Mouse (Mus musculus) MEL-GATA-1-ER (cell line): ENCODE results near the gene Hid1.

Experiments
- DNase-seq: peaks from one replicate; pipeline ENCODE4 v3.0.0-alpha.2; 2012; ENCODE audit warnings: low read depth; ENCODE audit errors: extremely low read depth

Gene Hid1

GRCm38 (mm10) chr11:115376722-115377121 is 9.2 kb upstream of the Hid1 start:
- DNase-seq = no peak

- no peak for DNase-seq
Measured at GRCm38 (mm10) chr11:115374695-115375425, 7.3 kb upstream of the Hid1 start.

GRCm38 (mm10) chr11:115373805-115374694 is 6.5 kb upstream of the Hid1 start:
- no peak for DNase-seq

GRCm38 (mm10) chr11:115372737-115373136 is 5.2 kb upstream of the Hid1 start:
- DNase-seq = no peak

GRCm38 (mm10) chr11:115372015-115372414 is 4.5 kb upstream of the Hid1 start:
- DNase-seq = no peak

GRCm38 (mm10) chr11:115371354-115371753 is 3.8 kb upstream of the Hid1 start:
- no peak for DNase-seq

GRCm38 (mm10) chr11:115370368-115370767 is 2.8 kb upstream of the Hid1 start:
- DNase-seq = no peak

- no peak for DNase-seq
Measured at GRCm38 (mm10) chr11:115366706-115367394, 706 bp downstream of the Hid1 start.

GRCm38 (mm10) chr11:115366039-115366705 is 1.4 kb downstream of the Hid1 start:
- DNase-seq = no peak

GRCm38 (mm10) chr11:115364136-115364535 is 3.4 kb downstream of the Hid1 start:
- DNase-seq = no peak

GRCm38 (mm10) chr11:115359726-115360125 is 7.8 kb downstream of the Hid1 start:
- DNase-seq = no peak

- DNase-seq = no peak
Measured at GRCm38 (mm10) chr11:115359293-115359692, 8.3 kb downstream of the Hid1 start.

- DNase-seq = no peak
Measured at GRCm38 (mm10) chr11:115358468-115358867, 9.1 kb downstream of the Hid1 start.

GRCm38 (mm10) chr11:115354183-115354582 is 13.4 kb downstream of the Hid1 start:
- DNase-seq = peak; percentile 49

GRCm38 (mm10) chr11:115353375-115353774 is 14.2 kb downstream of the Hid1 start:
- DNase-seq = no peak

GRCm38 (mm10) chr11:115349976-115350375 is 17.6 kb downstream of the Hid1 start:
- no peak for DNase-seq

- DNase-seq = peak; percentile 47
Measured at GRCm38 (mm10) chr11:115348681-115349248, 18.8 kb downstream of the Hid1 start.

GRCm38 (mm10) chr11:115345515-115345914 is 22.0 kb downstream of the Hid1 start:
- DNase-seq = no peak

- no peak for DNase-seq
Measured at GRCm38 (mm10) chr11:115344967-115345366, 22.6 kb downstream of the Hid1 start.

- DNase-seq = no peak
Measured at GRCm38 (mm10) chr11:115341866-115342265, 25.7 kb downstream of the Hid1 start.

GRCm38 (mm10) chr11:115341246-115341645 is 26.3 kb downstream of the Hid1 start:
- no peak for DNase-seq
